Mouse (Mus musculus): ENCODE measurements around the gene Tpmt. TPM values are rescaled to one million over a fixed set of nuclear protein-coding genes. Genes with fewer than 3 reads are reported as not detected.
A peak's percentile ranks its signal among the peaks of the same experiment; 100 is the strongest.

Gene Tpmt
- polyA plus RNA-seq, 1 experiment = 14.7 TPM

DNA sequence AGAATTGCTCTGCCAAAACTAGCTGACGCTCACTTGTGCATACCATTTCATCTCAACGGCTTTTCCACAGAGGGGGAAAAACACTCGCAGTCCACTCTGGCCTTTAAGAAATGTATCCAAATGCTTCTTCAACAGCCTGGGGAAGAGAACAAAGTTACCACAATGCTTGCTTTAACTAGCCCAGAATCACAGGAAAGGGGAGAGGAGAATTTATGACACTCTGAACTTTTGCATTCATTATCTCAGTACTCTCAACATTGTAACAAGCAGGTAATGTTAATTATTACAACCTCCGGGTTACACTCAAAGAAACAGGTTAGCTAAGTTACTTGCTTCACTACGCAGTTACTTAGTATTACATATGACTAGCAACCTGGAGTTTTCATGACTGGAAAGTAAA is 4.5 kb downstream of the Tpmt start:
- no peak for TF ChIP-seq POLR2A (IDR thresholded peaks at IDR 0.05; ENCODE audit: borderline replicate concordance, extremely low read depth, insufficient read depth, insufficient read length, poor library complexity, severe bottlenecking)
- no peak for TF ChIP-seq CTCF (IDR thresholded peaks at IDR 0.05; ENCODE audit: borderline replicate concordance, extremely low read depth, insufficient read depth, insufficient read length)
- no peak for DNase-seq (ENCODE audit: low read depth)

- TF ChIP-seq POLR2A (IDR thresholded peaks at IDR 0.05; ENCODE audit: borderline replicate concordance, extremely low read depth, insufficient read depth, insufficient read length, poor library complexity, severe bottlenecking) (no peak), CTCF (IDR thresholded peaks at IDR 0.05; ENCODE audit: borderline replicate concordance, extremely low read depth, insufficient read depth, insufficient read length) (no peak)
- no peak for DNase-seq (ENCODE audit: low read depth)
Observed at GRCm38 (mm10) chr13:47037946-47038345, 6.6 kb downstream of the Tpmt start.

DNA sequence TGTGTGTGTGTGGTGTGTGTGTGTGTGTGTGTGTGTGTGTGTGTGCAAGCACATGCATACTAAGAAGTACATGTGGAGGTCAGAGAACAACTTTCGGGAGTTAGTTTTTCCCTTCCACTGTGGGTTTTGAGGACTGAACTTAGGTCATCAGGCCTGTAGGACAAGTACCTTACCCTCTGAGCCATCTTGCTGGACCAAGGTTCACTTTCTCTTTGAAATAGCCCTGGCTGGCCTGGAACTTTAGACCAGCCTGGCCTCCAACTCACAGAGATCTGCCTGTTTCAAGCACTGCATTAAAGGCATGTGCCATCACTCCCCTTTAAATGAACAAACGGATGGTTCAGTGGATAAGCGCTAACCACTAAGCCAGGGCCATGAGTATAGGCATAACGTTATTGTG is 10.9 kb downstream of the Tpmt start:
- TF ChIP-seq POLR2A (IDR thresholded peaks at IDR 0.05; ENCODE audit: borderline replicate concordance, extremely low read depth, insufficient read depth, insufficient read length, poor library complexity, severe bottlenecking) (no peak), CTCF (IDR thresholded peaks at IDR 0.05; ENCODE audit: borderline replicate concordance, extremely low read depth, insufficient read depth, insufficient read length) (no peak)

GRCm38 (mm10) chr13:47030376-47031107 is 14.0 kb downstream of the Tpmt start:
- DNase-seq (ENCODE audit: low read depth) = no peak
- no peak for TF ChIP-seq CTCF (IDR thresholded peaks at IDR 0.05; ENCODE audit: borderline replicate concordance, extremely low read depth, insufficient read depth, insufficient read length)
- no peak for TF ChIP-seq POLR2A (IDR thresholded peaks at IDR 0.05; ENCODE audit: borderline replicate concordance, extremely low read depth, insufficient read depth, insufficient read length, poor library complexity, severe bottlenecking)

More for the DNA sequence above, 10.9 kb downstream of the Tpmt start:
- no peak for DNase-seq (ENCODE audit: low read depth)

DNA sequence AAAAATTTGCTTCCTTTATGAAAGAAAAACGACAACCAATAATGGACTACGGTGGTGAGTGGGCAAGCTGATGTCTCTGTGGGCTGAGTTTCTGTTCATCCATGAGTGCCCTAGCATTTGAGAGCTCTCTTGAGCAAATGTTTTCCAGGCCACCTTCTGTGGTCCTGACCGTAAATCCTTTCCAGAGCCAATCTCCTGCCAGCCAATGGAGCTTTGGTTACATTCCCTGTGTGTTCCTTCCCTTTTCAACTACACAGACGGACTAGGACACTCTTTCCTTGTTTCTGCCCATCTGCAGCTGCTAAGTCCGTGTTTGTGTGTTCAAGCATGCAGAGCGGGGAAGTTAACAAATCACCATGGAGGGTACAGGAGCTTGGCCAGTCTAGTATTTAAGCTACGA is 23.7 kb downstream of the Tpmt start:
- TF ChIP-seq POLR2A (IDR thresholded peaks at IDR 0.05; ENCODE audit: borderline replicate concordance, extremely low read depth, insufficient read depth, insufficient read length, poor library complexity, severe bottlenecking) (no peak), CTCF (IDR thresholded peaks at IDR 0.05; ENCODE audit: borderline replicate concordance, extremely low read depth, insufficient read depth, insufficient read length) (no peak)
- no peak for DNase-seq (ENCODE audit: low read depth)

- DNase-seq (ENCODE audit: low read depth) = no peak
- no peak for TF ChIP-seq POLR2A (IDR thresholded peaks at IDR 0.05; ENCODE audit: borderline replicate concordance, extremely low read depth, insufficient read depth, insufficient read length, poor library complexity, severe bottlenecking)
- TF ChIP-seq CTCF (IDR thresholded peaks at IDR 0.05; ENCODE audit: borderline replicate concordance, extremely low read depth, insufficient read depth, insufficient read length) = no peak
Observed at GRCm38 (mm10) chr13:47019774-47020173, 24.8 kb downstream of the Tpmt start.

DNA sequence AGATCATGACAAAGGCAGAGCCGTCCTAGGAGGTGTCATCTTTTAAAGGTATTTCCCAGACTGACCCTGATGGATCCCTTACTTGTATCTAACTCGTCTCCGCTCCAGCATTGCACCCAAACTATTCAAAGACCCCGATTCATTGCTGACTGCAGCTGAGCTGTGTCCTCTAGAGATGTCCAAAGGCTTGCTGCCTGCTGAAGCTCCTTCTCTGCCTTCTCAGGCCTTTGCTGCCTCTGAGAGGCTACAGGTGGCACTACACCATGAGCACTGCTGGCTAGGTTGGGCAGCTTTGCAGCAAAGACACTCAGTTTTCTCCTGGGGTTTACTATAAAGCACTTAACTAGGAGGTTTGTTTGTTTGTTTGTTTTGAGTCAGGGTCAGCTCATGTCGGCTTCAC is 27.3 kb downstream of the Tpmt start:
- TF ChIP-seq CTCF (IDR thresholded peaks at IDR 0.05; ENCODE audit: borderline replicate concordance, extremely low read depth, insufficient read depth, insufficient read length) = peak; percentile 82
- TF ChIP-seq POLR2A (IDR thresholded peaks at IDR 0.05; ENCODE audit: borderline replicate concordance, extremely low read depth, insufficient read depth, insufficient read length, poor library complexity, severe bottlenecking) = no peak
- DNase-seq (ENCODE audit: low read depth) = peak; percentile 73

DNA sequence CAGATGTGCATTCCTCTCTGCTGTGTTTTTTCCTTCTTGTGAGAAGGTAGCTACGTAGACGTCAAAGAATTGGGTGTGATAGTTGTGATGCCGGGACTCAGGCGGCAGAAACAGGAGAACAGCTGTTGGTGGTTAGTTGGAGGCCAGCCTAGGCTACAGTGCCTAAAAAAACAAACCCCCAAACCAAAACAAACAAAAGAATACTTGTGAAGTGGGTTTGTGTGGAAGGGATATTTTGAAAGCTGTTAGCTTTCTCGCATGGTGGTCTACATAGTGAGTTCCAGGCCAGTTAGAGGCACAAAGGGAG is 29.4 kb downstream of the Tpmt start:
- TF ChIP-seq CTCF (IDR thresholded peaks at IDR 0.05; ENCODE audit: borderline replicate concordance, extremely low read depth, insufficient read depth, insufficient read length) (no peak), POLR2A (IDR thresholded peaks at IDR 0.05; ENCODE audit: borderline replicate concordance, extremely low read depth, insufficient read depth, insufficient read length, poor library complexity, severe bottlenecking) (no peak)
- no peak for DNase-seq (ENCODE audit: low read depth)

- peak; percentile 82 for DNase-seq (ENCODE audit: low read depth)
- TF ChIP-seq POLR2A (IDR thresholded peaks at IDR 0.05; ENCODE audit: borderline replicate concordance, extremely low read depth, insufficient read depth, insufficient read length, poor library complexity, severe bottlenecking) (no peak), CTCF (IDR thresholded peaks at IDR 0.05; ENCODE audit: borderline replicate concordance, extremely low read depth, insufficient read depth, insufficient read length) (peak; percentile 93)
Observed at GRCm38 (mm10) chr13:47014334-47015194, 30.0 kb downstream of the Tpmt start, which contains the start of gene Nhlrc1. TSS of gene Nhlrc1 (minus strand) at chr13:47014850.

DNA sequence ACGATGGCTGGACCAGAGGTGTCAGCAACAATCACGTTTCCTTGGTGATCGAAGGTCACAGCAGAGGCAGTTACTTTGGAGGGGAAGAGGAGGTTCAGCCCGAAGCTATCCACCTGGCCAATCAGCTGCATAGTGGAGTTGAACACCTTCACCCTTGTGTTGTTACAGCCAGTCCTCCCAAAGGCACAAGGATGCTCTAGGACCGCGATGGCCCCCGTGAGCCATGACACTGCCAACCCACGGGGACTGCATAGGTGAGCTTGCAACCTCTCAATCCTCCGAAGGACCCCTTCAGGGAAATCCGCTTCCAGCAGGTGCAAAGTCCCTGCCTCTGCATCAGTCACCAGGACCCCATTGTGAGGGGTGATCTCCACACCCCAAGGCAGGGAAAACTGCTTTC is 30.8 kb downstream of the Tpmt start:
- no peak for DNase-seq (ENCODE audit: low read depth)
- TF ChIP-seq POLR2A (IDR thresholded peaks at IDR 0.05; ENCODE audit: borderline replicate concordance, extremely low read depth, insufficient read depth, insufficient read length, poor library complexity, severe bottlenecking) (no peak), CTCF (IDR thresholded peaks at IDR 0.05; ENCODE audit: borderline replicate concordance, extremely low read depth, insufficient read depth, insufficient read length) (no peak)

DNA sequence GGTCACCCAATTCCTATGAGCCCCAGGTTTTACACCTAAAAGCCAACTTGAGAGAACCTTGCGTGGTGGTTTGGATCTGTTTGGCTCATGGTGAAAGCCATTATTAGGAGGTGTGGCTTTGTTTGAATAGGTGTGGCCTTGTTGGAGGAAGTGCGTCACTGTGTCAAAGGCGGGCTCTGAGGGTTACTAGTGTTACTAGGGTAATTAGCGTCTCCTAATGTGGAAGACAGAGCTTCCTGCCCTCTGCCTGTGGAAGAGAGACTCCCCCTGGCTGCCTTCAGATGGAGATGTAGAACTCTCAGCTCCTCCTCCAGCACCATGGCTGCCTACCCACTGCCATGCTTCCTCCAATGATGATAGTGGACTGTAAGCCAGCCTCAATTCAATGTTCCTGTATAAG is 42.9 kb downstream of the Tpmt start:
- no peak for DNase-seq (ENCODE audit: low read depth)
- TF ChIP-seq POLR2A (IDR thresholded peaks at IDR 0.05; ENCODE audit: borderline replicate concordance, extremely low read depth, insufficient read depth, insufficient read length, poor library complexity, severe bottlenecking) = no peak

GRCm38 (mm10) chr13:46999498-46999897 is 45.0 kb downstream of the Tpmt start:
- TF ChIP-seq CTCF (IDR thresholded peaks at IDR 0.05; ENCODE audit: borderline replicate concordance, extremely low read depth, insufficient read depth, insufficient read length) (no peak), POLR2A (IDR thresholded peaks at IDR 0.05; ENCODE audit: borderline replicate concordance, extremely low read depth, insufficient read depth, insufficient read length, poor library complexity, severe bottlenecking) (no peak)
- no peak for DNase-seq (ENCODE audit: low read depth)
